Comparison of ENCODE assay signal across 8 mouse cellular contexts in genomic region chr5:114771796-114772195, GRCm38 (mm10). TPM values are rescaled to one million over a fixed set of nuclear protein-coding genes. Genes with fewer than 3 reads are reported as not detected.
DNase-seq lines count a peak whose midpoint lies in the region; ATAC-seq and TF ChIP-seq lines count a peak whose summit lies in the region.

No protein-coding gene starts in this region.

- no peak overlapping the region for H3K9ac ChIP-seq in hindbrain, embryonic 15.5 days
- no peak overlapping the region for H3K9ac ChIP-seq in midbrain, postnatal 0 days (replicated peaks; ENCODE audit: low read length, poor library complexity, severe bottlenecking)

- DNase-seq in kidney, adult 2 months, result peak; percentile 21
- no peak for DNase-seq in kidney, adult 11 months
- no peak for DNase-seq in midbrain, postnatal 0 days (ENCODE audit: low spot score)
- DNase-seq in right cerebral cortex, adult 18-20 months, result no peak
- no peak for DNase-seq in testis, postnatal 14 days (ENCODE audit: low spot score)
- no peak for DNase-seq in cerebellum, adult 9-11 months

- TF ChIP-seq POLR2A in kidney, adult 2 months (IDR thresholded peaks at IDR 0.05; ENCODE audit: low read depth, low read length), result no peak

- H3K9me3 ChIP-seq in hindbrain, embryonic 15.5 days, result no peaks in the 10 kb centered on the region
- no peaks in the 10 kb centered on the region for H3K9me3 ChIP-seq in midbrain, postnatal 0 days (ENCODE audit: low read length)

- no peaks in the 10 kb centered on the region for H3K27me3 ChIP-seq in kidney, adult 2 months (replicated peaks; ENCODE audit: control insufficient read depth, insufficient read depth, low read length)
- H3K27me3 ChIP-seq in hindbrain, embryonic 15.5 days, result no peaks in the 10 kb centered on the region
- no peaks in the 10 kb centered on the region for H3K27me3 ChIP-seq in midbrain, postnatal 0 days (ENCODE audit: insufficient read depth, low read length)

- WGBS in kidney, adult 2 months, result 59% methylated on average over 8 of the region's 8 CpGs
- 74% methylated on average over 8 of the region's 8 CpGs for WGBS in hindbrain, embryonic 15.5 days
- 71% methylated on average over 8 of the region's 8 CpGs for WGBS in midbrain, postnatal 0 days

- no peaks in the 10 kb centered on the region for H3K36me3 ChIP-seq in kidney, adult 2 months (ENCODE audit: control insufficient read depth, insufficient read depth, low read length)
- no peaks in the 10 kb centered on the region for H3K36me3 ChIP-seq in hindbrain, embryonic 15.5 days
- no peaks in the 10 kb centered on the region for H3K36me3 ChIP-seq in midbrain, postnatal 0 days (ENCODE audit: insufficient read depth, low read length)

- no peak for TF ChIP-seq CTCF in kidney, adult 2 months (conservative IDR thresholded peaks at IDR 0.05; ENCODE audit: insufficient read depth, insufficient read length, low read depth, low read length)
- TF ChIP-seq CTCF in midbrain, postnatal 0 days (IDR thresholded peaks at IDR 0.05), result no peak

- H3K27ac ChIP-seq in kidney, adult 2 months (ENCODE audit: insufficient read depth, low read depth, low read length), result no peak overlapping the region
- H3K27ac ChIP-seq in hindbrain, embryonic 15.5 days (replicated peaks), result 0 out of 2 replicates have a peak overlapping the region, but pooled peaks have one; percentile 8
- H3K27ac ChIP-seq in midbrain, postnatal 0 days (ENCODE audit: low read depth, low read length), result no peak overlapping the region

- ATAC-seq in common myeloid progenitor, adult 5-6 weeks (replicated peaks; ENCODE audit: low read depth, poor library complexity, severe bottlenecking), result 0 out of 2 replicates have a peak, but pooled peaks have one; percentile 4
- ATAC-seq in hindbrain, embryonic 15.5 days (ENCODE audit: low FRiP score, low read depth), result no peak
- no peak for ATAC-seq in midbrain, postnatal 0 days (ENCODE audit: low FRiP score)

- H3K4me3 ChIP-seq in kidney, adult 2 months (ENCODE audit: insufficient read depth, low read depth, low read length), result no peak overlapping the region
- peak overlapping the region; percentile 98 for H3K4me3 ChIP-seq in hindbrain, embryonic 15.5 days
- H3K4me3 ChIP-seq in midbrain, postnatal 0 days (ENCODE audit: low read depth, low read length), result peak overlapping the region; percentile 99

- peak overlapping the region; percentile 75 for H3K4me2 ChIP-seq in hindbrain, embryonic 15.5 days
- peak overlapping the region; percentile 84 for H3K4me2 ChIP-seq in midbrain, postnatal 0 days (ENCODE audit: low read depth, low read length, poor library complexity, severe bottlenecking)

- H3K4me1 ChIP-seq in kidney, adult 2 months (ENCODE audit: control insufficient read depth, insufficient read depth, low read length), result no peaks in the 10 kb centered on the region; the same call in 1 of the 2 replicates
- peaks cover 42% of the 10 kb centered on the region for H3K4me1 ChIP-seq in hindbrain, embryonic 15.5 days (replicated peaks)
- peaks cover 13% of the 10 kb centered on the region for H3K4me1 ChIP-seq in midbrain, postnatal 0 days (ENCODE audit: insufficient read depth, low read length)

RNA-seq across cellular contexts. Expression of gene Ankrd13a, which starts 2.7 kb away (rescaled TPM):
- polyA plus RNA-seq in kidney, adult 2 months (2012; rRNA removed), result 47.7 and 51.6 TPM in 2 replicates
- 365 and 466 TPM in 2 replicates for total RNA-seq in common myeloid progenitor, adult 5-6 weeks (2017)
- 35.8 and 36.2 TPM in 2 replicates for polyA plus RNA-seq in hindbrain, embryonic 15.5 days (2015; fragmentation: Nextera tagmentation; extraction: Ambion mirVana)
- 39.3 and 47.3 TPM in 2 replicates for total RNA-seq in midbrain, postnatal 0 days (2014; rRNA removed)
- polyA plus RNA-seq in midbrain, postnatal 0 days (2015; fragmentation: Nextera tagmentation; extraction: Ambion mirVana), result 22.4 and 24.9 TPM in 2 replicates

RNA-seq across cellular contexts. Expression of gene Git2, which starts 3.5 kb away (rescaled TPM):
- 30.5 and 32.3 TPM in 2 replicates for polyA plus RNA-seq in kidney, adult 2 months (2012; rRNA removed)
- 80.9 and 86.3 TPM in 2 replicates for total RNA-seq in common myeloid progenitor, adult 5-6 weeks (2017)
- polyA plus RNA-seq in hindbrain, embryonic 15.5 days (2015; fragmentation: Nextera tagmentation; extraction: Ambion mirVana), result 51.2 and 52.8 TPM in 2 replicates
- total RNA-seq in midbrain, postnatal 0 days (2014; rRNA removed), result 41.8 and 45.1 TPM in 2 replicates
- polyA plus RNA-seq in midbrain, postnatal 0 days (2015; fragmentation: Nextera tagmentation; extraction: Ambion mirVana), result 25.5 and 33.8 TPM in 2 replicates

RNA-seq across cellular contexts. Expression of gene 1500011B03Rik, which starts 51.5 kb away (rescaled TPM):
- polyA plus RNA-seq in kidney, adult 2 months (2012; rRNA removed), result 30.2 and 34.7 TPM in 2 replicates
- total RNA-seq in common myeloid progenitor, adult 5-6 weeks (2017), result 59.4 and 74.8 TPM in 2 replicates
- 266 and 286 TPM in 2 replicates for polyA plus RNA-seq in hindbrain, embryonic 15.5 days (2015; fragmentation: Nextera tagmentation; extraction: Ambion mirVana)
- total RNA-seq in midbrain, postnatal 0 days (2014; rRNA removed), result 299 and 345 TPM in 2 replicates
- polyA plus RNA-seq in midbrain, postnatal 0 days (2015; fragmentation: Nextera tagmentation; extraction: Ambion mirVana), result 372 and 393 TPM in 2 replicates
